Mouse (Mus musculus) heart, postnatal 36 days (tissue): ENCODE results near the gene Eva1a. TPM values are rescaled to one million over a fixed set of nuclear protein-coding genes. Genes with fewer than 3 reads are reported as not detected.

ENCODE experiments used
- DNase-seq, 2 experiments: peaks; one replicate each; pipeline ENCODE4 v3.0.0; 2021 to 2022
- intact Hi-C: fragments of 180-260 bp; cut with DNase I; formaldehyde crosslinking; loops from one replicate; pipeline ENCODE4 v1.15.1; 2025
- total RNA-seq, 2 experiments: library from RNA; stranded (reverse); gene quantifications; 2 replicates each; pipeline ENCODE4 v1.2.3; 2021

Eva1a gene
- total RNA-seq, 2 experiments from 2014 or later, result 2.6 to 2.8 TPM

GRCm38 (mm10) chr6:82119322-82120162, 78.7 kb downstream of the Eva1a start:
- intact Hi-C loops, result loop anchor here (1.0 kb wide), 3 partner anchors 77 to 143 kb away; no protein-coding TSS in a partner anchor
- DNase-seq, result peak; percentile 36 to 66

DNA sequence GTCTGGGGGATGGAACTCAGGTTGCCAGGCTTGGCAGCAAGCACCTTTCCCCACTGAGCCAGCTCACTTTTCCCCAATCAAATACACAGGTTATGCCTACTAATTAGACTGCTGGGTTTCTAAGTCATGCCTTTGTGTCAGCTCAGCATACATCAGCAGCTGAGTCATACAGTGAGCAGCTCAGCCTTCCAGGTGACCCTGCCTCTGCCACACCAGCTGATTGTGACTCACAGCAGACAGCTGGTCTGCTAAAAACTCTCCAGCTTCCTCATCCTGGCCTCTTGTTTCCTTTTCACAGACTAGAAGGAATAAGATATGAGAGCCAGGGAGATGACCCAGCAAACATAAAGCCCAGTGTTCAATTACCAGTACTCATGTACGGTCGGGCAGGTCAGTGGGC, 84.3 kb downstream of the Eva1a start:
- DNase-seq, result no peak
- intact Hi-C loops, result no loop called here

DNA sequence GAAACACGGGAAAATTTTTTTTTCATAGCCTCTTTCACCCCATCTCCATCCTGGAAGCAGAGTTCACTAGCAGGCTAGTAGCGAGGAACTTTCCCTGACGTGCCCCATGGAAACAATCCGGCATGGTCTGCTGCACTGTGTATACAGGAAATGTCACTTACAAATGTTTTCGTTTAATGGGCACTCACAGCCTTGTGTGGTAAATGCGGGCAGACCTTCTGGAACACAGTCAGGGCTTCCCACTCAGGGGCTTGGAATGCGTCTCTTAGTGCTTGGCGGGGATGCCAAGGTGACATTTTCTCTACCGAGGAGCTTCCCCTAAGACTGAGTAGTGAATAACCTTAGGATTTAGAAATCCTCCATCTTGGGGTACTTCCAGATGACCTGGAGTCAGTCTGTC, 87.0 kb downstream of the Eva1a start:
- intact Hi-C loops, result no loop called here
- DNase-seq, result no peak

- no peak for DNase-seq
- intact Hi-C loops, result no loop called here
Observed at GRCm38 (mm10) chr6:82129630-82130217, 88.9 kb downstream of the Eva1a start.

- DNase-seq, result no peak
- intact Hi-C loops, result no loop called here
Observed at GRCm38 (mm10) chr6:82132876-82133591, 92.2 kb downstream of the Eva1a start.

GRCm38 (mm10) chr6:82133592-82133978, 92.7 kb downstream of the Eva1a start:
- intact Hi-C loops, result no loop called here
- no peak for DNase-seq

- DNase-seq, result no peak
- intact Hi-C loops, result no loop called here
Observed at GRCm38 (mm10) chr6:82135959-82136712, 95.3 kb downstream of the Eva1a start.

Other genes with a start within 250 kb of the Eva1a start
- 1 to 10 TPM; 3.3 to 3.6 TPM for gene Gcfc2, start 117.4 kb upstream of the Eva1a start, total RNA-seq
- gene Mrpl19, start 75.1 kb upstream of the Eva1a start, total RNA-seq, result 10 to 100 TPM; 32.1 to 39.4 TPM